Mouse (Mus musculus) heart, adult 2 months (tissue): ENCODE measurements at regions not wholly inside any gene's neighbourhood (a gene's known extent, or its start where the extent isn't known, plus 50 kb on each side); places are given as distances from the start of the nearest gene placed in this dataset.

Experiments
- CTCF ChIP-seq: fragments of 200-600 bp; IDR thresholded peaks from 2 replicates; pipeline ENCODE4 v1.8.1; 2022; ENCODE audit warnings: antibody characterized with exemption, mild to moderate bottlenecking, moderate library complexity
- EP300 ChIP-seq: fragments of 200-500 bp; IDR thresholded peaks from 2 replicates; pipeline ENCODE4 v1.6.1; 2011; ENCODE audit warnings: low read depth, low read length, control low read depth; ENCODE audit not compliant: insufficient read depth
- POLR2A ChIP-seq: fragments of 200-500 bp; IDR thresholded peaks from 2 replicates; pipeline ENCODE4 v1.6.1; 2011; ENCODE audit warnings: mild to moderate bottlenecking, low read depth, low read length, control low read depth; ENCODE audit not compliant: insufficient read depth

- TF ChIP-seq POLR2A (no peak), EP300 (no peak), CTCF (no peak)
Measured at GRCm38 (mm10) chr4:125189971-125190370, 62.3 kb upstream of the Zc3h12a start.
